Mouse (Mus musculus): Measurements from ENCODE around the gene Nfic.

Nfic gene

DNA sequence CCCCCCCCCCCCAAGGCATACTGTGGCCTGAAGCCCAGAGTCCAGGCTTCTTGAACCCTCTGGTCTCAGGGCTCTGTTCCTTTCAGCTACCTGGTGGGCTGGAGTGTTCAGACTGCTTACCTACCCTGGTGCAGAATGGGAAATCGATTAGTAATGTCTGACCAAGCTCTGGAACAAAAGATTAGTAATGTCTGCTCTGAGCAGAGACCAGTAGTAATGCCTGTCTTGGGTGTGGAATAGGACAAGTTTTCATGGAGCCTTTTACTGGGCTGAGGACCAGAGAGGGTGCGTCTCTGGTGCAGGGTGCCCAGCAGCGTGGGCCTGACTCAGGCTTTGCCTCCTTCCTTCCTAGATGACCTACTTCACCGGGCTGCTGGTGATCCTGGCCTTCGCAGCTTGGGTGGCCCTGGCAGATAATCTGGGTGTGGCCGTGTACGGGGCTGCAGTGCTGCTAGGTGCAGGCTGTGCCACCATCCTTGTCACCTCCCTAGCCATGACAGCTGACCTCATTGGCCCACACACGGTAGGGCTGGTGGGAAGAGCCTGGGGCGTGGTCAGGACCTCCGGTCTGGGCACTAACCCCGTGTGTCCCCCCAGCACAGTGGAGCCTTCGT lies 93.0 kb downstream of the Nfic start:
- in situ Hi-C loops (cut with MseI, MboI): no loop called here

DNA sequence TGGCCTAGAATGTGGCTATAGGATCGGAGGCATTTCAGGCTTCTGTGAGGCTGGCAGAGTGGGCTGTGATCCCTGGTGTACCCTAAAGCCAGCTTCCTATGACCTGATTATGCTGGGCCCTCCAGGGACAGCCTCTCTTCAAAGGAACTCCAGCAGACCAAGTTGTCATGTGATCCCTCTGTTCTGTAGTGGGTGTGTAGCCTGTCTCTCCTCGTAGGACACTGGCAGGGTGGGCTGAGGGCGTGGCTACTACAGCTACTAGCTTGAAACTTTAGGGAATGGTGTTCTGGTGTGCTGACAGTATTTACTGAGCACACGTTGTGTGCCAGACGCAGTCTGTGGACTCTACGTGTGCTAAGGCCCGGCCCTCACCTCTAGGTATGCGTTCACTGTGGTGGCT lies 94.7 kb downstream of the Nfic start:
- in situ Hi-C loops (cut with MseI, MboI): no loop called here

DNA sequence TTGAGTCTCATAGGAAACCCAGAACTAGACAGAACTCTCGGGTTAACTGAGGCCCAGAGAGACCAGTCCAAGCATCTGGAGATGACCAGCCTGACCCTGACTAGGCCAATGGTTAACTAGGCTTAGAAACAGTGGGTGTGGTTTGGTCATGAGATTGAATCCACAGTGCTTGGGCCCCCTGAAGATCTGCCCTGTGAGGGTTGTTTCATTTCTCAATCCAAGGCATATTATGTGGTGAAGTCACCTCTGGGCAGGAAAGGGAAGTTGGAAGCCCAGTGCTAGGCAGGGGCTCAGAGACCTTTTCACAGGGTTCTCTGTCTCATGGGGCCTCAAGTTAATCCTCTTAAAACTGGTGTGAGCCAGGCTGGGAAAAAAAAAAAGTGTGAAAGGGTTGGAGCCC lies 96.6 kb downstream of the Nfic start:
- in situ Hi-C loops (cut with MseI, MboI): no loop called here

DNA sequence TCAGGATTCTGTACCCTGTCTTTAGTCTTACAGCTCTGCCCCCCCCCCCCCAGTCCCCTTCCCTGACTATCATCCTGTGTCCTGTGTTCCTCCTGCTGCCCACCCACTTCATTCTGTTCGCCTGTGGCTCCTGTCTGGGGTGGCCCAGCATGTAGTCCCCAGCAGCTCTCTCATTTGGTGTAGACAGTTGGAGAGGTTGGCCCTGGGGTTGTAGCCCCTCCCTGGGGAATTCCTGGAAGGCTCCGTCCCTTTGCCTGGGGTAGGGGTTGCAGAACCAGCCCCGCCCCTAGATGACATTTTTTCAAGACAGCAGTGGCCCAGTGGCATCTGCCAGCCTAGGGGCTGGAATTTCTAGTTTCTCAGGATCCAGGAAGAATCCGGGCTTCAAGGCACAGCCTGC lies 97.2 kb downstream of the Nfic start:
- in situ Hi-C loops (cut with MseI, MboI): no loop called here

- in situ Hi-C loops (cut with MseI, MboI): no loop called here
Measured at GRCm38 (mm10) chr10:81356991-81357844, 98.2 kb downstream of the Nfic start, which contains the start of gene Mfsd12. Gene Mfsd12 (plus strand): TSS chr10:81357491.

DNA sequence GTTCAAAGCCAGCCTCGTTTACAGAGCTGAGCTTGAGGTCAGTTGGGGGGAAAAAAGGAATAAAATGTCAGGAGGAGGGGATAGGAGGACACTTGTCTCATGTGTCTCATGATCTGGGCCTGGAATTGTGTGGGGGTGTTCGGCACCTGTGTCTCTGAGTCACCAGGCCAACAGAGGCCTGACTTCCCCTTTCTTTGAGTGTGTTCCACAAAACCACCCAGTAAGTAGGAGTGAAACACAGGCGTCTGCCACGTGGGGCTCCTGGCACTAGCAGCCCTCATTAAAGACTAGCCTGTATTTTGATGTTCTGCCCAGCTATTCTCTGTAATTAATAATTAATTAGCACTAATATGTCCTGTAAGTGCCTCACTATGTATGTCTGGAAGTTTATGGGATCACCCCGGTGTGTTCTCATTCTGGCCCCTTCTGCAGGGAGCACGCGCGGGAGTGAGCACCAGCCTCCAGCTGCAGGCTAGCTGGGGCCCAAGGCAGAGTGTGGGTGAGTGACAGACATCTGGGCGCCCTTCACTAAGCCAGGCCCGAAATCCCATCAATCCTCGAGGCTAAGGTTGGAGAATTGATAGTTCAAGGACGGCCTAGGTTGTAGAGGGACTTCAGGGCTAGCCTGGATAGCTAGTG lies 99.0 kb downstream of the Nfic start:
- in situ Hi-C loops (cut with MseI, MboI): no loop called here

DNA sequence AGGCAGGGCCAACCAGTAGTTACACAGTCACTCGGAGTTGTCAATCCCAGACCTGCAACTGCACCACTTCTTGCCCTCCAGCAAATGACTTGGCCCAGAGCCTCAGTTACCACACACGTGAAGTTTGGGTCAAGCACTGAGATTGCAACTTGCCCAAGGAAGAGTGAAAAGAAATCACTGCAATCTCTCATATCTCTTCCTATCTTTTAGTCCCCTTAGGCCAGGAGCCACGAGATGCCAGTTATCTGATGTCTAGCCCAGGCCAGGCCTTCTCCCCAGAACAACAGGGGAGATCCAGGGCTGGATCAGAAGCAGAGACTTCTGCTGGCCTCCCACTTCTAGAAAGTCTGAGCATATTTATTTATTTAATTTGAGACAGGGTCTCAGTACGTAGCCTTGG lies 99.9 kb downstream of the Nfic start:
- in situ Hi-C loops (cut with MseI, MboI): no loop called here

DNA sequence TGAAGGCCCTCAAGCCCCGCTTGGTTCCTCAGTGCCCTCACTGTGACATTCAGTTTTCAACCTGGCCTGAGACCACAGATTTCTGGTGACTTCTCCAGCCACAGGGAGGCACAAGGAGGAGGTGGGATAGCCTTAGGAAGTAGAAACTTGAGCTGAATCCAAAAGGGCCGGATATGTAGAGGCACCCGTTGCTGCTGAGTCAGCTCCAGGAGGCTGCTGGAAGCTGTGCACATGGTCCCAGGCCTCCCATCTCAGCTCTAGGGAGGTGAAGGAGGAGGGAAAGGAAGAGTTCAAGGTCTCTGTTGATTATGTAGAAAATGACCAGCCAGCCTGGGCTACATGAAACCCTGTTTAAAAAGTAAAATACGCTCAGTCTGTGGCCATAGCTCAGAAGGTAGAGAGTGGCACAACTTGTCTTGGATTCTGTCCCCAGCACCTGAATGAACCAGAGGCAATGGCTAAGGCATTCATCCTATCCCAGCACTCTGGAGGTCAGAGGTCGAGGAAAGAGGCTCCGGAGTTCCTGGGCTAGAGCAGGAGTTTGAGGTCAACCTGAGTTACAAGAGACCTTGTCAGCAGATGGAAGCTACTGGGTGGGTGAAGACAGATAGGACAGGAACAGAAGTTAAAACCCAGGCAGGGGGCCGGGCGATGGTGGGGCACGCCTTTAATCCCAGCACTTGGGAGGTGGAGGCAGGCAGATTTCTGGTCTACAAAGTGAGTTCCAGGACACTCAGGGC lies 100.5 kb downstream of the Nfic start:
- in situ Hi-C loops (cut with MseI, MboI): no loop called here

DNA sequence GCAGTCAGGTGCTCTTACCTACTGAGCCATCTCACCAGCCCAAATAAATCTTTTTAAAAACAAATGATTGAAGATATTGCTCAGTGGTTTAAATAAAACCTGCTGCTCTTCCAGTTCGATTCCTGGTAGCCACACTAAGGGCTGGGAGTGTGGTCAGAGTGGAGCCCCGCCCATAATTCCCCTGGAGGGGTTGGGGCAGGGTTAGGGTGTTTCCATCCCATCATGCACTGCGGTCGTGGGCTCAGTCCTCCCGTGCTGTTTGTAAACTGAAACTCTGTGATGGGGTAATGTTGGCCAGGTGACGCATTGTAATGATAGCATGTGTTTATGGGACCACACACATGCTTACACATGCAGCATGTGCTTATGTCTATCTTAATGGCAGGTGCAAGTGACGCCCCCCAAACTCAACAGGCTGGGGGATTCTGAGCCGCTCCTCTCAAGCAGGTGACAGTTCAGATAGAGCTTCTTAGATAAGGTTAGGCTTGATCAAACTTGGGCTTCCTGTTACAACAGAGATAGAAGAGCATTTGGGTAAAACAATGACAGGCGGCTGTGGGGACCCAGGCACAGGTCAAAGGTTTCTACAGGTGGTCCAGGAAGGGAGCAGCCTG lies 103.7 kb downstream of the Nfic start:
- in situ Hi-C loops (cut with MseI, MboI): no loop called here

- in situ Hi-C loops (cut with MseI, MboI): no loop called here
Measured at GRCm38 (mm10) chr10:81350351-81351063, 104.9 kb downstream of the Nfic start, which contains the start of gene Hmg20b. Gene Hmg20b (minus strand): TSS chr10:81350480.

DNA sequence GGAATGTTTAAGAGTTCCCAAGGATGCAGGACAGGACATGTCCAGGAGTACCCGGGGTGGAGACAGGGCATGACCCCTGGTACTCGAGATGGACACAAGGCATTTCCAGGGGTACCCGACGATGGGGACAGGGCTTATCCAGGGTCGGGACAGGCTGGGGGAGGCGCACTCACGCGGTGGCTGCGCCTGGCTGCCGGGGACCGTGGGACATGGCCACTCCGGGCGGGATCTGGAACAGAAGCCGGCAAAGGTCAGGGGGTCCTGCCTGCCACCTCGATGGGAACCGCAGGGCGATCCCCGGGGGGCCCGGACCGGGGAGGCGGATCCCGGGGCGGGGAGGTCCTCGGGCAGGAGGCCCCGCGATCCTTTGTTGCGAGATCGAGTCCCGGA lies 105.5 kb downstream of the Nfic start:
- in situ Hi-C loops (cut with MseI, MboI): no loop called here

GRCm38 (mm10) chr10:81349146-81349545 lies 106.3 kb downstream of the Nfic start:
- in situ Hi-C loops (cut with MseI, MboI): no loop called here

- in situ Hi-C loops (cut with MseI, MboI): no loop called here
Measured at GRCm38 (mm10) chr10:81346453-81347067, 108.9 kb downstream of the Nfic start.

Measured in mouse trophoblast stem cell (cell line).